Mouse (Mus musculus) ovary, postnatal 14 days (tissue): ENCODE data around the gene Hapln2.

Source experiments
- DNase-seq: peaks from one replicate; pipeline ENCODE4 v3.0.0; 2022; ENCODE audit warnings: low spot score

The Hapln2 gene

DNA sequence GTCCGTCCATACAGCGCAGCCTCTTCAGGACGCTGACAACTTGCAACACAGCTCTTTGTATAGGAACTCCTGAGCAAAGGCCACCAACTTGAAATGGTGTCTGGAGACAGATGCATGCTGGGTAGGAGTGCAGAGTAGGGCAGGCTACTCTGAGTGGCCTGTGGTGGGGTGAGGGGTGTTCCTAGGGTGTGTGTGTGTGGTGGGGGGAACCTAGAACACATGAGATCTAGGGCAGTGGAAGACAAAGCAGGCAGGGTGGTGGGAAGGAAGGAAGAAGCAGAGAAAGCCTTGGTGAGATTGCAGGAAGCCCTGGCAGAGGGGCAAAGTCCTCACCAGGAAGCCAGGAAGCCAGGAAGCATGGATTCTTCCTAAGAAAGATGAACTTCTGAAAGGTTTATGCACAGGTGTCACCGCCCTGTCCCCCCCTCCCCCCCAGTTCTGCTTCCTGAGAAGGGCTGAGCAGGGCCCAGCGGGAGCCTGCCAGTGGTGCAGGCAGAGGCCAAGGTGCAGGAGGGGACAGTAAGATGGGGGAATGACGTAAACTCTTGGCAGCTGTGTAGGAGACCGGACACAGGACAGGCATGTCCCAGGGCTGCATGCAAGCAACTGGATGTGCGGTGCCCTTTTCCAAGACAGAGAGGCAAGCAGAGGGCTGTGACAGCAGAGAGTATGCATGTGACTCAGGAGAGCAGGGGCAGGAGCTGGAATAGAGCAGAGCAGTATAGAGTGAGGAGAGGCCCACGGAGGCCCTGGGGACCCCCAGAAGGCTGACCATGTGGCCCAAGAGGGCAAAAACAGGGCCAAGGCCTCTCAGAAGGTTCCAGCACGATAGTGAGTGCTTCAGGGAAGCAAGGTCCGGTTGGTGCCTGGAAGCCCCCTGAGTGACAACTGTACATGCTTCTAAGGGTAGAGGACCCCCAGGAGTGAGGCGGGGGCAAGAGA, 45.2 kb downstream of the Hapln2 start:
- no peak for DNase-seq

DNA sequence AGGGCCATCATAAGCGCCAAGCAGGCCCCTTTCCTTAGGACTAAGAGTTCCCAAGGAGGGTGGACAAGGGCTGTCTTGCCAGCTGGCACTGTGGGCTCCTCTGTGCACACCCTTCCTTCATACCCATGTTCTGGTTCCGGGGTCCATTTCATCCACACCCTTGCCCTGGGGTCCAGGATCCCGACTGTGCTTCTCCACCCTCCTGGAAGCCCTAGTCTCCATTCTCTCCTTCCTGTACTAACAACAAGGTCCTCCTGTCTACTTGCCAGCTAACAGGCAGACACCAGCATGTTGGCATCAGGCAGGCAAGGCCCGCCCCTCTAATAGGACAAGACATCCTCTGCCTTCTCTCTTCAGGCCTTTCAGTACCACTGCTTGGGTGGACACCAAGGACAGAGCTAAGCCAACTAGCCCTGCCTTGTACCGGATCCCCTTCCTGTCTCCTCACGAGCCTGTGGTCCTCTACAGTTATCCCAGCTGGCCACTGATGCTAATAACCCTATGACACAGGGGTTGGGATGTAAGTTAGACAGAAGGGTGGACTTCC, 46.1 kb downstream of the Hapln2 start:
- no peak for DNase-seq

DNA sequence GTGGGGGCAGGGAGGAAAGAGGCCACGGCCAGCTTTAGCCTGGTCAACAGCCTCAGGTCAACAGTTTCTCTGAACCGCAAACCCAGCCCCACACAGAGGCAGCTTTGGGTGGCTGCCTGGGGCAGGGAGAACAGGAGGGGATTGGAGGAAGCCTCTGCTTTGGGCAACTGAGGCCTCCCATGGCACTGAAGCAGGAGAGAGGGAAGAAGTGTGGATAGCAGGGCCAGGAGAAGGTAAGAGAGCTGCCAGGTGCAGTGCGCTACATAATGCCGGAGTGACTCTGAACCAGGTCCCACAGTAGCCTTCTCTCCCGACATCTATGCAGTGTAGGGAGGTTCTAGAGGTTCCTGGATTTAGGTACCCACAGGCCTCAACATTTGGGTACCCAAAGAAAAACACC, 46.7 kb downstream of the Hapln2 start:
- DNase-seq = no peak

DNA sequence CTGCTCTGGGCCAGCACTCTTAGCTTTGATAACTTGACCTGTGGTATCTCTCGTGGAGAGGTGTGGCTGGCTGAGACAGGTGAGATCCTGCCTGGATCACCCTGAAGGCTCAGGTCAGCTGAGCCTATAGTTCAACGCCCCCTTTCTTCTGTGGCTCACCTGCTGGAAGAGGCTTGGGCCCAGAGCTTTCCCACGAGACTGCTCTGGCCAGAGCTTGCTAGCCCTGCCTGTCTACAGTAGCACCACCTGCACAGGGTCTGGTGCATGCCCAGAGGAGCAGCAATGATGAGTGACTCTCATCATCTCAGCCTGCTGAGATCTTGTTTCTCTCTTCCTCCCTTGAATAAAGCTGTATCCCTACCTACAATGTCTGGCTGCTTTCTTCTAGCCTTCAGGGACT, 47.3 kb downstream of the Hapln2 start:
- DNase-seq = no peak

- no peak for DNase-seq
These were observed 47.9 kb downstream of the Hapln2 start for GRCm38 (mm10) chr3:87979493-87979892.

- DNase-seq = no peak
These were observed 52.9 kb downstream of the Hapln2 start for GRCm38 (mm10) chr3:87974381-87974987.

DNA sequence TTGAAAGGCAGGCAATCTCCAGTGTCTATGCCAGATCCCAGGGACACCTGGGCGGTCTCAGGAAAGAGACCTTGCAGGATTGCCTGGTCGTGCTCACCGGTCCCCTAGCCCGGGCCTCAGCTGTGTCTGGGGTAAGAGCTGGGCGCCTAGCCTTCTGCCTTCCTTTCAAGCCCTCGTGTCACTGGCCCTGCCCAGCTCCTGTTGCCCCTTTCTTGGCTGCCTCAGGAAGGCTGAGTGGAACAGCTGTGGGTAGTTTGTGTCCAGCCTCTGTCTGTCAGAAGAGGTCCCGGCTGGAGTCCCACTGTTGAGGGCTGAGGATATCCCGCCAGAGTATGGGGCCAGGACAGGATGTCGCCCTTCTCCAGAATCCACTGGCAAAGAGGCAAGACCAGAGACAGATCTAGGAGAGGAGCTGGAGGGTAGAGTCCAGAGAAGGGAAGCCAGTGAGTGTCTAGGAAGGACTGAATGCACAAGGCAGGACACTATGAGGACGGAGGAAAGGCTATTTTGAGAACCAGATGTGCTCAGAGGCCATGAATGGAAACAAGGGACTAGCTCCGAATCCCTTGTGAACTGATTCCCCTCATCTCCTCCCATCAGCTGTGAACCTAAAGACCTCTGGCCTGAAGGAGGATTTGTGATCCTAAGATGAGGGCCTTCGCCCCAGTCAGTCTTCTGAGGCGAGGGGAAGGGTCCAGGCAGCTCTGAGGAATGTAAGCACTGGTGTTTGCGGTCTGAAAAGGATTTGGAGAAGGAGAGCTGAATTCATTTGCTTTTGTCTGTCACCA, 53.6 kb downstream of the Hapln2 start:
- no peak for DNase-seq

DNA sequence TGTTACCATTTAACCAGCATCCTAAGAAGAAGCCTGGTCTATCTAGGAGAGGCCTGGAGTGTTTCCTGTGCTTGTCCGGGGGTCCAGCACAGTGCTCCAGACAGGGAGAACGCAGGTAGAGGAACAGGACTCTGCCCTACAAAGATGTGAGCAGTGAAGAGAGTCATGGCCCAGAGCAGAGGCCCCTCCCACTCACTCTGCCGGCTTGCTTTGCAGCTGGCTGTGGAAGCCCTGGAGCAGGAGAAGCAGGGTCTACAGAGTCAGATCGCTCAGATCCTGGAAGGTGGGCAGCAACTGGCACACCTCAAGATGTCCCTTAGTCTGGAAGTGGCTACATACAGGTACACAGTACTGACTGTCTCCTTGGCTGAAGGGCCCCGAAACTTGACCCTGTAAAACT, 54.6 kb downstream of the Hapln2 start:
- DNase-seq = no peak

DNA sequence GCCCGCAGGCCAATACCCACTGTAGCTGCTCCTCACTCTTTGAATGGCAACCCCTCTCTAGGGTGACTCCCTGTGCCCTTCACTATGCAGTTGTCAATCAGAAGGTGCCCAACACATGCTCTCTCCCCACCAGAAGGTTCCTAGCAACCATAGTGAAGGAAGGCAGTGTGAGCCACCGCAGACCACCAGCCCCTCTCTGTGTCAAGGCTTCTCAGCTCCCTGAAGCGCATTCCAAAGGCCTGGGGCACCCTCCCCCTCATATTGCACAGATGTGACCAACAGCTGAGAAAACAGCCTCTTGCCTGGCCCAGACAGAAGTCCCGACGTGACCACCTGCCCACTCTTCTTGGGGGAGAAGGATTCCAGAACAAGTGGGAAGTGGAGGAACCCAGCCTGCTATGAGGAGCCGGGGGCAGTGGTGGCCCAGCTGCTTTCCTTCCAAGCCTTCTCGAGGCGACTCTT, 55.1 kb downstream of the Hapln2 start:
- no peak for DNase-seq
